Mouse (Mus musculus) liver, embryonic 16.5 days (tissue): ENCODE data around the gene Synj2. TPM values are rescaled to one million over a fixed set of nuclear protein-coding genes. Genes with fewer than 3 reads are reported as not detected.

ENCODE experiments used
- ATAC-seq: fragments of 200-750 bp; cut with Nextera tagmentation; 2 replicates; pipeline ENCODE4 v1.8.0; 2017; ENCODE audit warnings: low read depth, mild to moderate bottlenecking, moderate number of reproducible peaks, moderate library complexity
- H3K27ac ChIP-seq: fragments of 300-500 bp; sonication (generic); 2 replicates; pipeline ENCODE4 v1.5.1; 2014; ENCODE audit warnings: mild to moderate bottlenecking, low read length
- H3K27me3 ChIP-seq: fragments of 300-500 bp; sonication (generic); 2 replicates; pipeline ENCODE4 v1.6.1; 2014; ENCODE audit warnings: low read depth, low read length, mixed read lengths; ENCODE audit not compliant: control insufficient read depth, insufficient read depth
- H3K36me3 ChIP-seq: fragments of 300-500 bp; sonication (generic); 2 replicates; pipeline ENCODE4 v1.6.1; 2014; ENCODE audit warnings: mild to moderate bottlenecking; ENCODE audit not compliant: control insufficient read depth, insufficient read depth
- H3K4me1 ChIP-seq: fragments of 300-500 bp; sonication (generic); 2 replicates; pipeline ENCODE4 v1.6.1; 2014; ENCODE audit warnings: low read depth, low read length, mixed read lengths; ENCODE audit not compliant: control insufficient read depth
- H3K4me2 ChIP-seq: fragments of 300-500 bp; sonication (generic); 2 replicates; pipeline ENCODE4 v1.6.1; 2014; ENCODE audit warnings: low read depth, low read length, mixed read lengths
- H3K4me3 ChIP-seq: fragments of 300-500 bp; sonication (generic); 2 replicates; pipeline ENCODE4 v1.5.1; 2014; ENCODE audit warnings: low read depth, mild to moderate bottlenecking, low read length
- H3K9ac ChIP-seq: fragments of 300-500 bp; sonication (generic); 2 replicates; pipeline ENCODE4 v1.6.1; 2014; ENCODE audit warnings: low read depth, low read length
- H3K9me3 ChIP-seq: fragments of 300-500 bp; sonication (generic); replicated peaks from 2 replicates; pipeline ENCODE4 v1.6.1; 2016; ENCODE audit warnings: low read length; ENCODE audit not compliant: control insufficient read depth
- WGBS: fragments of 180-500 bp; shearing (Covaris S2); extraction: QIAGEN DNeasy Blood & Tissue Kit; methylation state at CpG from one replicate; pipeline ENCODE4 v1.1.7; 2014; ENCODE audit not compliant: insufficient replicate concordance; 5-methylcytosine and 5-hydroxymethylcytosine counted together
- polyA plus RNA-seq: library from polyadenylated mRNA; unstranded; fragments of >200 nt; fragmentation: Nextera tagmentation; extraction: Ambion mirVana; gene quantifications from 2 replicates; pipeline ENCODE4 v1.2.1, GENCODE M21; 2015

Synj2 gene
- polyA plus RNA-seq, 1 experiment from 2014 or later = 3.0 TPM

- Histone ChIP-seq H3K4me2 (no peak overlapping the region), H3K9ac (no peak overlapping the region), H3K27me3 (no peaks in the 10 kb centered on the region), H3K27ac (no peak overlapping the region), H3K4me3 (no peak overlapping the region), H3K9me3 (no peaks in the 10 kb centered on the region), H3K4me1 (peaks cover 10% of the 10 kb centered on the region; the same call in 1 of the 2 replicates), H3K36me3 (peaks cover 6% of the 10 kb centered on the region)
- WGBS = 73% methylated on average over 5 of the region's 5 CpGs
- no peak for ATAC-seq
Measured at GRCm38 (mm10) chr17:6083323-6083890, 142.3 kb downstream of the Synj2 start.

- no peak overlapping the region for H3K27ac ChIP-seq
- 69% methylated on average over 6 of the region's 6 CpGs for WGBS
- no peak overlapping the region for H3K9ac ChIP-seq
- no peaks in the 10 kb centered on the region for H3K36me3 ChIP-seq
- no peak overlapping the region for H3K4me2 ChIP-seq
- H3K9me3 ChIP-seq = no peaks in the 10 kb centered on the region
- H3K4me3 ChIP-seq = no peak overlapping the region
- H3K27me3 ChIP-seq = no peaks in the 10 kb centered on the region
- H3K4me1 ChIP-seq = no peaks in the 10 kb centered on the region
- ATAC-seq = no peak
Measured at GRCm38 (mm10) chr17:6091604-6092003, 150.5 kb downstream of the Synj2 start.

Other genes starting within 250 kb of the Synj2 start
- 9.9 and 10.5 TPM in 2 replicates for gene Snx9, start 100.0 kb upstream of the Synj2 start, polyA plus RNA-seq
- gene Serac1, start 138.5 kb downstream of the Synj2 start, polyA plus RNA-seq = 0.96 and 1.0 TPM in 2 replicates
- 64.1 and 68.9 TPM in 2 replicates for gene Gtf2h5, start 138.5 kb downstream of the Synj2 start, polyA plus RNA-seq
- 23.4 and 25.4 TPM in 2 replicates for gene Tulp4, start 165.2 kb downstream of the Synj2 start, polyA plus RNA-seq